Mouse (Mus musculus): ENCODE data around the gene Asap2. TPM values are rescaled to one million over a fixed set of nuclear protein-coding genes. Genes with fewer than 3 reads are reported as not detected.

Gene Asap2
- polyA plus RNA-seq, 2 experiments: 1.0 to 2.0 TPM

- Histone ChIP-seq H3K27me3 (ENCODE audit: control insufficient read depth, insufficient read depth, low read length) (no peaks in the 10 kb centered on the region), H3K4me2 (ENCODE audit: low read depth) (no peak overlapping the region), H3K4me3 (ENCODE audit: insufficient read depth in 1 of 2, low read depth in 2 of 2, low read length in 2 of 2) (no peak overlapping the region), H3K27ac (no peak overlapping the region), H3K9me3 (ENCODE audit: control insufficient read depth, low read length) (no peaks in the 10 kb centered on the region), H3K36me3 (replicated peaks; ENCODE audit: control insufficient read depth, insufficient read depth, low read depth) (no peaks in the 10 kb centered on the region), H3K9ac (replicated peaks) (no peak overlapping the region), H3K4me1 (replicated peaks; ENCODE audit: control insufficient read depth in 2 of 2, insufficient read depth in 2 of 2, low read length in 1 of 2) (no peaks in the 10 kb centered on the region)
- no peak for ATAC-seq (ENCODE audit: insufficient read depth)
- TF ChIP-seq CTCF (IDR thresholded peaks at IDR 0.05; ENCODE audit: low read depth): no peak
- TF ChIP-seq EP300 (IDR thresholded peaks at IDR 0.05; ENCODE audit: low read depth): no peak
- 35% methylated on average over 1 of the region's 1 CpGs for WGBS (ENCODE audit: insufficient replicate concordance)
- DNase-seq (ENCODE audit: low read depth in 3 of 3, low spot score in 3 of 3): no peak
Observed at GRCm38 (mm10) chr12:21277352-21277864, 287.1 kb downstream of the Asap2 start.

GRCm38 (mm10) chr12:21284761-21285441 lies 294.6 kb downstream of the Asap2 start, which contains the start of gene Cpsf3:
Gene Cpsf3, plus strand, starts transcription at chr12:21285391.
- 50% methylated on average over 11 of the region's 11 CpGs for WGBS (ENCODE audit: insufficient replicate concordance)

GRCm38 (mm10) chr12:21285508-21286242 lies 295.4 kb downstream of the Asap2 start:
- Histone ChIP-seq H3K4me2 (ENCODE audit: low read depth) (peak overlapping the region; percentile 99), H3K27ac (peak overlapping the region; percentile 57), H3K27me3 (ENCODE audit: control insufficient read depth, insufficient read depth, low read length) (no peaks in the 10 kb centered on the region), H3K36me3 (replicated peaks; ENCODE audit: control insufficient read depth, insufficient read depth, low read depth) (peaks cover 5% of the 10 kb centered on the region; the same call in 1 of the 2 replicates), H3K9me3 (ENCODE audit: control insufficient read depth, low read length) (no peaks in the 10 kb centered on the region), H3K4me3 (ENCODE audit: insufficient read depth in 1 of 2, low read depth in 2 of 2, low read length in 2 of 2) (peak overlapping the region; percentile 94 to 95), H3K9ac (replicated peaks) (peak overlapping the region; percentile 91), H3K4me1 (replicated peaks; ENCODE audit: control insufficient read depth in 2 of 2, insufficient read depth in 2 of 2, low read length in 1 of 2) (peaks cover 12 to 15% of the 10 kb centered on the region in 2 experiments)
- no peak for TF ChIP-seq EP300 (IDR thresholded peaks at IDR 0.05; ENCODE audit: low read depth)
- no peak for TF ChIP-seq CTCF (IDR thresholded peaks at IDR 0.05; ENCODE audit: low read depth)
- DNase-seq (ENCODE audit: low read depth in 3 of 3, low spot score in 3 of 3) (no peak), ATAC-seq (ENCODE audit: insufficient read depth) (peak; percentile 81)
- under 1% methylated on average over 47 of the region's 47 CpGs for WGBS (ENCODE audit: insufficient replicate concordance)

More at GRCm38 (mm10) chr12:21284761-21285441, 294.6 kb downstream of the Asap2 start, which contains the start of gene Cpsf3:
- DNase-seq (ENCODE audit: low read depth in 3 of 3, low spot score in 3 of 3): no peak
- H3K9me3 ChIP-seq (ENCODE audit: control insufficient read depth, low read length): no peaks in the 10 kb centered on the region
- TF ChIP-seq CTCF (IDR thresholded peaks at IDR 0.05; ENCODE audit: low read depth) (peak; percentile 47), EP300 (IDR thresholded peaks at IDR 0.05; ENCODE audit: low read depth) (no peak)
- H3K4me1 ChIP-seq (replicated peaks; ENCODE audit: control insufficient read depth in 2 of 2, insufficient read depth in 2 of 2, low read length in 1 of 2): peaks cover 12 to 15% of the 10 kb centered on the region in 2 experiments
- H3K4me2 ChIP-seq (ENCODE audit: low read depth): peak within 1 kb of the TSS; percentile 99
- H3K9ac ChIP-seq (replicated peaks): peak within 1 kb of the TSS; percentile 91
- peak within 1 kb of the TSS; percentile 94 to 95 for H3K4me3 ChIP-seq (ENCODE audit: insufficient read depth in 1 of 2, low read depth in 2 of 2, low read length in 2 of 2)
- no peaks in the 10 kb centered on the region for H3K27me3 ChIP-seq (ENCODE audit: control insufficient read depth, insufficient read depth, low read length)
- ATAC-seq (ENCODE audit: insufficient read depth): no peak
- peak within 1 kb of the TSS; percentile 57 for H3K27ac ChIP-seq
- H3K36me3 ChIP-seq (replicated peaks; ENCODE audit: control insufficient read depth, insufficient read depth, low read depth): no peaks in the 10 kb centered on the region

GRCm38 (mm10) chr12:21286243-21286622 lies 296.0 kb downstream of the Asap2 start, which contains the start of gene Itgb1bp1:
Gene Itgb1bp1, minus strand, starts transcription at chr12:21286284.
- Histone ChIP-seq H3K4me1 (replicated peaks; ENCODE audit: control insufficient read depth in 2 of 2, insufficient read depth in 2 of 2, low read length in 1 of 2) (peaks cover 12 to 15% of the 10 kb centered on the region in 2 experiments), H3K9me3 (ENCODE audit: control insufficient read depth, low read length) (no peaks in the 10 kb centered on the region), H3K4me3 (ENCODE audit: insufficient read depth in 1 of 2, low read depth in 2 of 2, low read length in 2 of 2) (peak within 1 kb of the TSS; percentile 94 to 95), H3K27me3 (ENCODE audit: control insufficient read depth, insufficient read depth, low read length) (no peaks in the 10 kb centered on the region), H3K27ac (peak within 1 kb of the TSS; percentile 66), H3K4me2 (ENCODE audit: low read depth) (peak within 1 kb of the TSS; percentile 99), H3K36me3 (replicated peaks; ENCODE audit: control insufficient read depth, insufficient read depth, low read depth) (peaks cover 5% of the 10 kb centered on the region; the same call in 1 of the 2 replicates), H3K9ac (replicated peaks) (peak within 1 kb of the TSS; percentile 91)
- WGBS (ENCODE audit: insufficient replicate concordance): 0% methylated on average over 28 of the region's 28 CpGs
- ATAC-seq (ENCODE audit: insufficient read depth): peak; percentile 93
- DNase-seq (ENCODE audit: low read depth in 3 of 3, low spot score in 3 of 3): peak; percentile 96
- no peak for TF ChIP-seq EP300 (IDR thresholded peaks at IDR 0.05; ENCODE audit: low read depth)
- TF ChIP-seq CTCF (IDR thresholded peaks at IDR 0.05; ENCODE audit: low read depth): no peak
